Comparison of ENCODE assay signal across 28 mouse cellular contexts in genomic region chr5:81275346-81276047, GRCm38 (mm10).
DNase-seq lines count a peak whose midpoint lies in the region; ATAC-seq and TF ChIP-seq lines count a peak whose summit lies in the region.
"Had no signal": no experiment of that assay in that cellular context is flagged by ENCODE, and none has a peak within 500 bp of the region (broad histone marks: within the 10 kb centered on the region; RNA-seq: fewer than 3 reads in every experiment).

No protein-coding gene starts in this region.

- no peak overlapping the region for H3K4me2 ChIP-seq in hindbrain, postnatal 0 days (ENCODE audit: low read depth, low read length)
- no peak overlapping the region for H3K4me2 ChIP-seq in hindbrain, embryonic 14.5 days (replicated peaks)
- H3K4me2 ChIP-seq: forebrain, embryonic 13.5 days; hindbrain, embryonic 13.5 days; limb, embryonic 13.5 days; liver, embryonic 12.5 days; midbrain, embryonic 15.5 days; neural tube, embryonic 12.5 days had no signal

- no peak for ATAC-seq in hindbrain, postnatal 0 days
- no peak for ATAC-seq in hindbrain, embryonic 14.5 days (ENCODE audit: low FRiP score)
- ATAC-seq: forebrain, embryonic 13.5 days; inflammation-experienced regulatory T-cells, adult 6 months; liver, embryonic 12.5 days; liver, postnatal 0 days; midbrain, embryonic 15.5 days had no signal

- no peaks in the 10 kb centered on the region for H3K27me3 ChIP-seq in hindbrain, postnatal 0 days (ENCODE audit: insufficient read depth, low read length)
- H3K27me3 ChIP-seq in hindbrain, embryonic 14.5 days (ENCODE audit: control insufficient read depth, insufficient read depth, low read length) = no peaks in the 10 kb centered on the region
- H3K27me3 ChIP-seq: forebrain, embryonic 13.5 days; hindbrain, embryonic 13.5 days; limb, embryonic 13.5 days; liver, embryonic 12.5 days; midbrain, embryonic 15.5 days; neural tube, embryonic 12.5 days had no signal

- H3K9ac ChIP-seq in hindbrain, postnatal 0 days (replicated peaks; ENCODE audit: low read length) = no peak overlapping the region
- H3K9ac ChIP-seq in hindbrain, embryonic 14.5 days = no peak overlapping the region
- H3K9ac ChIP-seq: forebrain, embryonic 13.5 days; hindbrain, embryonic 13.5 days; limb, embryonic 13.5 days; liver, embryonic 12.5 days; liver, postnatal 0 days; midbrain, embryonic 15.5 days; neural tube, embryonic 12.5 days had no signal

- no peaks in the 10 kb centered on the region for H3K4me1 ChIP-seq in hindbrain, postnatal 0 days (ENCODE audit: insufficient read depth, low read length)
- H3K4me1 ChIP-seq in hindbrain, embryonic 14.5 days (replicated peaks; ENCODE audit: control insufficient read depth, insufficient read depth, low read length) = no peaks in the 10 kb centered on the region; the same call in 1 of the 2 replicates
- H3K4me1 ChIP-seq: forebrain, embryonic 13.5 days; heart, embryonic 10.5 days; limb, embryonic 13.5 days; liver, embryonic 12.5 days; neural tube, embryonic 12.5 days had no signal

- no peak for DNase-seq in hindbrain, postnatal 0 days (ENCODE audit: low spot score)
- no peak for DNase-seq in hindbrain, embryonic 14.5 days (ENCODE audit: low spot score)
- DNase-seq in lung, postnatal 36 days = peak; percentile 20
- DNase-seq in lung, adult 18-20 months = no peak
- DNase-seq in NIH3T3 (ENCODE audit: low read depth) = peak; percentile 72
- no peak for DNase-seq in heart, postnatal 36 days
- DNase-seq in right cerebral cortex, postnatal 4 days = no peak
- DNase-seq: adrenal gland, postnatal 36 days; cerebellum, adult 2 months; cerebellum, postnatal 14 days; gastrocnemius, postnatal 25 days; heart, postnatal 4 days; kidney, adult 11 months; kidney, postnatal 14 days; liver, postnatal 0 days; thymus, adult 2 months; thymus, postnatal 36 days had no signal

- no peaks in the 10 kb centered on the region for H3K36me3 ChIP-seq in hindbrain, postnatal 0 days (ENCODE audit: insufficient read depth, low read length)
- no peaks in the 10 kb centered on the region for H3K36me3 ChIP-seq in hindbrain, embryonic 14.5 days (replicated peaks; ENCODE audit: control insufficient read depth, insufficient read depth)
- H3K36me3 ChIP-seq: G1E; heart, embryonic 10.5 days; hindbrain, embryonic 13.5 days; limb, embryonic 13.5 days; liver, embryonic 12.5 days; midbrain, embryonic 15.5 days; neural tube, embryonic 12.5 days had no signal

- 55% methylated on average over 6 of the region's 6 CpGs for WGBS in hindbrain, postnatal 0 days
- WGBS in hindbrain, embryonic 14.5 days = 63% methylated on average over 6 of the region's 6 CpGs

- H3K27ac ChIP-seq in hindbrain, postnatal 0 days = peak overlapping the region; percentile 20; the same call in 1 of the 2 replicates
- H3K27ac ChIP-seq in hindbrain, embryonic 14.5 days = no peak overlapping the region
- H3K27ac ChIP-seq: forebrain, embryonic 13.5 days; heart, embryonic 10.5 days; hindbrain, embryonic 13.5 days; left cerebral cortex, adult 2 months; limb, embryonic 13.5 days; liver, embryonic 12.5 days; midbrain, embryonic 15.5 days; neural tube, embryonic 12.5 days had no signal

- no peak overlapping the region for H3K4me3 ChIP-seq in hindbrain, postnatal 0 days (ENCODE audit: low read length)
- no peak overlapping the region for H3K4me3 ChIP-seq in hindbrain, embryonic 14.5 days (replicated peaks; ENCODE audit: low read length)
- H3K4me3 ChIP-seq: erythroblast, embryonic 14.5 days; forebrain, embryonic 13.5 days; heart, embryonic 10.5 days; hindbrain, embryonic 13.5 days; left cerebral cortex, adult 2 months; limb, embryonic 13.5 days; liver, embryonic 12.5 days; midbrain, embryonic 15.5 days; neural tube, embryonic 12.5 days had no signal

- intact Hi-C loops in heart, postnatal 36 days (cut with DNase I) = no loop called here

- H3K9me3 ChIP-seq in hindbrain, postnatal 0 days (ENCODE audit: low read length) = no peaks in the 10 kb centered on the region
- no peaks in the 10 kb centered on the region for H3K9me3 ChIP-seq in hindbrain, embryonic 14.5 days (ENCODE audit: control insufficient read depth, low read length)
- H3K9me3 ChIP-seq: forebrain, embryonic 13.5 days; G1E; heart, embryonic 10.5 days; hindbrain, embryonic 13.5 days; limb, embryonic 13.5 days; liver, embryonic 12.5 days; midbrain, embryonic 15.5 days; neural tube, embryonic 12.5 days had no signal

- TF ChIP-seq CTCF in hindbrain, postnatal 0 days (IDR thresholded peaks at IDR 0.05; ENCODE audit: low read depth) = no peak

Comparison
In these comparisons a context has a peak if more than half of its experiments do, and no peak if none do; other contexts are left out.
1. DNase-seq: peak in lung, postnatal 36 days (single experiment) and NIH3T3 (single experiment); none in hindbrain, postnatal 0 days (single experiment), hindbrain, embryonic 14.5 days (single experiment), lung, adult 18-20 months (0 of 2), heart, postnatal 36 days (0 of 2) and right cerebral cortex, postnatal 4 days (single experiment).